Mouse (Mus musculus) heart, postnatal 0 days (tissue): ENCODE results near the gene Dlg2. TPM values are rescaled to one million over a fixed set of nuclear protein-coding genes. Genes with fewer than 3 reads are reported as not detected.
A peak's percentile ranks its signal among the peaks of the same experiment; 100 is the strongest.
"Not testable (repeated sequence)": the region's sequence is repeated elsewhere in the genome, so short reads cannot be mapped to it uniquely, and the experiment has no call there.

Experiments
- ATAC-seq: fragments of 200-750 bp; cut with Nextera tagmentation; 2 replicates; pipeline ENCODE4 v1.8.0; 2017; ENCODE audit warnings: low read depth, moderate number of reproducible peaks, moderate library complexity; ENCODE audit not compliant: insufficient read depth
- DNase-seq: peaks from one replicate; pipeline ENCODE4 v3.0.0-alpha.2; 2016; ENCODE audit warnings: low spot score
- H3K27ac ChIP-seq: fragments of 300-500 bp; sonication (generic); 2 replicates; pipeline ENCODE4 v1.5.1; 2014; ENCODE audit warnings: low read depth, mild to moderate bottlenecking
- H3K27me3 ChIP-seq: fragments of 300-500 bp; sonication (generic); 2 replicates; pipeline ENCODE4 v1.6.1; 2014; ENCODE audit warnings: low read length, mixed read lengths; ENCODE audit not compliant: control insufficient read depth, insufficient read depth
- H3K36me3 ChIP-seq: fragments of 300-500 bp; sonication (generic); replicated peaks from 2 replicates; pipeline ENCODE4 v1.6.1; 2014; ENCODE audit warnings: low read length, mixed read lengths; ENCODE audit not compliant: control insufficient read depth, insufficient read depth
- H3K4me1 ChIP-seq: fragments of 300-500 bp; sonication (generic); 2 replicates; pipeline ENCODE4 v1.6.1; 2014; ENCODE audit warnings: antibody characterized with exemption; ENCODE audit not compliant: control insufficient read depth, insufficient read depth
- H3K4me2 ChIP-seq: fragments of 300-500 bp; sonication (generic); 2 replicates; pipeline ENCODE4 v1.6.1; 2014; ENCODE audit warnings: low read depth, mild to moderate bottlenecking, low read length, moderate library complexity
- H3K4me3 ChIP-seq: fragments of 300-500 bp; sonication (generic); 2 replicates; pipeline ENCODE4 v1.5.1; 2014; ENCODE audit warnings: low read depth, low read length
- H3K9ac ChIP-seq: fragments of 300-500 bp; sonication (generic); replicated peaks from 2 replicates; pipeline ENCODE4 v1.6.1; 2014; ENCODE audit warnings: low read depth, low read length, mixed read lengths
- H3K9me3 ChIP-seq: fragments of 300-500 bp; sonication (generic); replicated peaks from 2 replicates; pipeline ENCODE4 v1.6.1; 2016; ENCODE audit warnings: low read length; ENCODE audit not compliant: control insufficient read depth
- CTCF ChIP-seq: IDR thresholded peaks from 2 replicates; pipeline ENCODE4 v1.5.1; 2016; ENCODE audit warnings: antibody characterized with exemption, control low read depth, low read depth
- EP300 ChIP-seq: IDR thresholded peaks from 2 replicates; pipeline ENCODE4 v1.6.1; 2016; ENCODE audit warnings: antibody characterized with exemption, low read depth
- WGBS: fragments of 180-500 bp; shearing (Covaris S2); extraction: QIAGEN DNeasy Blood & Tissue Kit; methylation state at CpG from one replicate; pipeline ENCODE4 v1.1.7; 2014; 5-methylcytosine and 5-hydroxymethylcytosine counted together
- polyA plus RNA-seq: library from polyadenylated mRNA; unstranded; fragments of >200 nt; fragmentation: Nextera tagmentation; extraction: Ambion mirVana; gene quantifications from 2 replicates; pipeline ENCODE4 v1.2.1, GENCODE M21; 2015
- total RNA-seq: library from RNA; depleted of rRNA; stranded (reverse); fragments of >200 nt; gene quantifications from 2 replicates; pipeline ENCODE4 v1.2.3, GENCODE M21; 2014; ENCODE audit warnings: low replicate concordance

Dlg2 gene
- total and polyA plus RNA-seq, 2 experiments from 2014 or later: 1.3 to 2.3 TPM

DNA sequence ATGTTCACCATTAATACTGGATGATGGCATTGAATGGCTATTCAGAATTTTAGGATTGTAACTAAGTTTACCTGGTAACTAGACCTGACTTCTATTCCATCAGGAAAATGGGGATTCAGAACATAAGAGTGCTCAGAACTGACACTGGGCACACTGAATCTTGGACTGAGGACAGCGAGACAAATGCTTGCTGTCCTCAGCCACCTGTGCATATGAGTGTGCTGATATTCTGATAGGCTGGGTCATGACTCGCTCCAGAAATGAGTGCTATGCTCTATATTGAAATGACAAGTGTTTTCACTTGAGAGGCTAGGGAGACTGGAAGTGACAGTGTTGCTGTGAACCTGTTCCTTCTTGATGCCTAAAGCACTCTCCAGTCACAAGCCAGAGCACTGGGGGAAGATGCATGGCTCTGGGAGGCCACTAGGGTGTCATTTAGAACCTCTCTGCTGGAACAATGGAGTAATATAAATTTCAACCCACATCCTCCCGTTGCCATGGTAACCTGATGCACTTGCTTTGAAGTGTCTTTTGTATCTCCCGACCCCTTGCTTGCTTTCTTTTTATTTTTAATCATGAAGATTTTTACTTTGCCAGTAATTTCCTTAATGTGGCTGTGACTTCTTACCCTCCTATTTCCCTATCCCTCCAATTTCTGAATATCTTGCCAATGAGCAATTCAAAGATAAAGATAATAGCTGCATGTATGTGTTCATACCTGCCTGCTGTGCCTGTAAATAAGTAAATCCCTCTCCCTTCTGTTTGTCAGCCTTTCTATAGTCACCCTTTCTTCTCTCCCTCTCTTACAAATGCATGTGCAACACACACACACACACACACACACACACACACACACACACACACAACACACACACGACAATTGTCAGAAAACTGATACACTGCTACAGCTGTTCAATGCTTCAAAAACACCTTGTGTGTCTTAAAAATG lies 367.1 kb downstream of the Dlg2 start:
- Histone ChIP-seq H3K4me3 (no peak overlapping the region), H3K4me1 (no peaks in the 10 kb centered on the region), H3K9me3 (no peaks in the 10 kb centered on the region), H3K27me3 (no peaks in the 10 kb centered on the region), H3K36me3 (no peaks in the 10 kb centered on the region), H3K9ac (no peak overlapping the region), H3K4me2 (no peak overlapping the region), H3K27ac (no peak overlapping the region)
- WGBS: 54% methylated on average over 5 of the region's 5 CpGs
- DNase-seq (no peak), ATAC-seq (no peak)
- TF ChIP-seq EP300 (no peak), CTCF (no peak)

DNA sequence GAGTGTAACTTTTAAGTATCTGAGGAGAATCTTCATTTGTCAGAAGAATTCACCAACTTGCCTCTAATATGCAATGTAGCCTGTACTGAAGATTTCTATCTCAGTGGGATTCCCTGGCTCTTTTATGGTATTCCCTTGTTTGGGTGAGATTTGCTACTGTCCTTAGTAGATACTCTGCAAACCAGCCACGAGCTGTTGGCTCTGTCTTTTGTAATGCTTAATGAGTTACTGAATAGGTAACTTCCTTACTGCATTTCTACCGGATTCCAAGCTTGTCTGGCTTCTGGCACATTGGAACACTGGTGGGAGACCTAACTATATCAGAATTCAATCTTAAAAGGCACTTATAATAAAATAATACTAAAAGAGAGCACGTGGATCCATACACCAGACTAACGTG lies 400.3 kb downstream of the Dlg2 start:
- ATAC-seq, H3K4me1 ChIP-seq, H3K27me3 ChIP-seq, H3K36me3 ChIP-seq, DNase-seq, H3K27ac ChIP-seq, H3K4me3 ChIP-seq, H3K9ac ChIP-seq, H3K9me3 ChIP-seq, H3K4me2 ChIP-seq: not testable (repeated sequence)
- WGBS: 50% methylated on average over 4 of the region's 4 CpGs

DNA sequence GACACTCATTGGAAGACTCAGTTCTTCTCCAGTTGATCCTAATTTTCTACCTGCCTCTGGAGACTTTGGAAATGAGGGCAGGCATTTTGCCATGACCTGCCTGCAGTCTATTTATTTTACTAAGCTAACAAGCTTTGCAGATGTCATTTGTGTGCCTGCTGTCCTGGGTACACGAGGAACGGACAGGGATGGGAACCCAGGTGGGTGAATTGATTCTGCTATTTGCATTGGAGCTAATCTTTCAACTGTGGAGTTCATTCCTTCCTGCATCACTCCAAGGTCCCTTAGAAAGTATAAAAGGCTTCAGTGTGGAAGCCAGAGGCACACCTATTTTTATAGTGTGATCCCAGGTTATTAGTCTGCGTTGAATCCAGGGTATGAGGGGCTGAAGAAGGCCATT lies 406.3 kb downstream of the Dlg2 start:
- Histone ChIP-seq H3K9ac (no peak overlapping the region), H3K4me1 (no peaks in the 10 kb centered on the region), H3K36me3 (no peaks in the 10 kb centered on the region), H3K9me3 (no peaks in the 10 kb centered on the region), H3K4me2 (no peak overlapping the region), H3K27ac (no peak overlapping the region), H3K27me3 (peaks cover 9% of the 10 kb centered on the region; the same call in 1 of the 2 replicates), H3K4me3 (no peak overlapping the region)
- no peak for ATAC-seq
- TF ChIP-seq EP300 (no peak), CTCF (no peak)
- WGBS: 64% methylated on average over 3 of the region's 3 CpGs
- DNase-seq: no peak

DNA sequence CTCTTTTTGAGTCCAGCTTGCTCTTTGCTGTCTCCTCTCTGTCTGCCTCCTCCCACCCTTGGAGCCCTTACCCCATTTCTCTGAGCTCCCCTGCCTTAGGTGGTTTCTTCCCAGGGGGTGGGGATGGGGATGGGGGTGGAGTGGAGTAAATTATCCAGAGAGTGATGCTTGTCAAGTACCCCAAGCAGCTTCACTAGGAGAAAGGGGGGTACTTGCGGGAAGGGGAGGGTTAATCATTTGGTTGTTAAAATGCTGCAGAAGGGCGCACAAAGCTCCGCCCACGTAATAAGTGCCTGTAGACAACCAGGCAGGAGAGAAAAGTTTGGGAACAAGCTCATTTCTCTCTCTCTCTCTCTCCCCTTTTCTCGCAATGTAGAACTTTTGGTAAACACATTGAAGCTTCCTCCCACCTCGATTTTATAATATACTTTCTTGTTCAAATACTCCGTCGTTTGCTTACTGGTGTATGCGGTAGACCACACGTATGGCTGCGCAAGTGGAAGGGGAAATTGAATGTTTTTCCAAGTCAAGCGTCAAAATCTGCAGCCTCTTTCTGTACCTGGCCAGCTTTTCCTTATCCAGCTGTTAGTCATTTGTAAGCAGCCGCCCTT lies 410.0 kb downstream of the Dlg2 start:
- no peaks in the 10 kb centered on the region for H3K4me1 ChIP-seq
- no peak overlapping the region for H3K27ac ChIP-seq
- H3K4me2 ChIP-seq: peak overlapping the region; percentile 41
- no peak for DNase-seq
- 2% methylated on average over 13 of the region's 13 CpGs for WGBS
- H3K9me3 ChIP-seq: no peaks in the 10 kb centered on the region
- peaks cover 9% of the 10 kb centered on the region; the same call in 1 of the 2 replicates for H3K27me3 ChIP-seq
- peak overlapping the region; percentile 7; the same call in 1 of the 2 replicates for H3K4me3 ChIP-seq
- no peaks in the 10 kb centered on the region for H3K36me3 ChIP-seq
- ATAC-seq: no peak
- TF ChIP-seq CTCF: no peak
- no peak for TF ChIP-seq EP300
- H3K9ac ChIP-seq: no peak overlapping the region

DNA sequence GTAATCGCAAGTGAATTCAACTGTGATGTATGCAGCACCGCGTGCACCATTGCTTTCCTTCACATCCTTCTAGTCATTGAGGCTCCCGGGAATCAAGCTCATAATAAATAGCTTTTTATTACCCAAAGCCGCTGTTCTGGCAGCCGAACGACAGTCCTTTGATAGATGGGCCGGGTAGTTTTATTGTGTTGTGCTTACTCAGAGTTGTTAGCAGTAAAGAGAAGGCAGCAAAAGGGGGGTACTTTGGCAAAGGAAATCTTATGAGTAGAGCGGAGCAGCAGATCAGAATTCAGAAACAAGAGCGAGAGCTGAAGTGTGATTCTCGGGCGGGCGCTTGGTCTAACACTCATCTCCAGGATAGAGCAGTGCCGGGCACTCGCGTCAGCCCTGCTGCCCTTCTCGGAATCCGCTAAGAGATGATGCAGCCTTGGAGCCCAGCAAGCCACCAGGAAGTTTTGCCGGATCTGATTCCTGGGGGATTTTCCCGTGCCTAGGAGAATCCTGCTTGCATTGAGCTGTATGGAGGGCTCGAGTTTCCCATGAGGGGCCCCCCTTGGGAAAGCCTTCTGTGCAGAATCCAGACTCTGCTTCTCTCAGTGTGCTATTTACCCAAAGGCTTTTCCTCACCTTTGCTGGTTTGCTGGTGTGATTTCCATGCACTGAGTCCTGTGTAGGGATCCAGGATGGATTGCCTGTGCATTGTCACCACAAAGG lies 410.7 kb downstream of the Dlg2 start:
- no peak overlapping the region for H3K9ac ChIP-seq
- H3K4me3 ChIP-seq: peak overlapping the region; percentile 7; the same call in 1 of the 2 replicates
- H3K9me3 ChIP-seq: no peaks in the 10 kb centered on the region
- no peaks in the 10 kb centered on the region for H3K36me3 ChIP-seq
- H3K27ac ChIP-seq: no peak overlapping the region
- peak overlapping the region; percentile 41 for H3K4me2 ChIP-seq
- DNase-seq (no peak), ATAC-seq (no peak)
- H3K27me3 ChIP-seq: peaks cover 9% of the 10 kb centered on the region; the same call in 1 of the 2 replicates
- TF ChIP-seq EP300 (no peak), CTCF (no peak)
- WGBS: 3% methylated on average over 21 of the region's 21 CpGs
- no peaks in the 10 kb centered on the region for H3K4me1 ChIP-seq
